Mouse (Mus musculus): ENCODE data around the gene Ssb.

DNA sequence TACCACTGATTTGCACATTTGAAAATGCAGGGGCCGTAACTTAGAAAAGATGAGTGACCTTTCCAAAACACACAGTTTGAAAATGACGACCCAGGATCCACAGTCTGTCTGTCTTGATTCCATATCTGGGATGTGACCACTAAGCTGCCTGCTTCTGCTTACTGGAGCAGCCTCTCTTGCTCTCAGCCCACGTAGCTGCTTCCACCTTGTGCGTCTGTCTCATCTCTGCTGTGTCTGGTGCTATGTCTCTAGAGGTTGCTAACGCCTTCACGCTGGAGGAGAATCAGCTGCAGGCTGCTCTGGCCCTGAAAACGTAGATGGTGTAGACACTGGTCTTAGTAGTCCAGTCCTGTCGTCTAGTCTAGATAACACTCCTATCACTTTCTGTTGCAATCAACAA is 31.2 kb upstream of the Ssb start:
- TF ChIP-seq GATA1 (IDR thresholded peaks at IDR 0.05; ENCODE audit: borderline replicate concordance, low read length) = no peak
- no peak for TF ChIP-seq FLI1 (IDR thresholded peaks at IDR 0.05; ENCODE audit: low read length)

Measured in megakaryocyte, embryonic 14.5 days (primary cell).